Mouse (Mus musculus): ENCODE measurements at regions not wholly inside any gene's neighbourhood (a gene's known extent, or its start where the extent isn't known, plus 50 kb on each side); places are given as distances from the start of the nearest gene placed in this dataset.
"Not testable (repeated sequence)": the region's sequence is repeated elsewhere in the genome, so short reads cannot be mapped to it uniquely, and the experiment has no call there.

- Histone ChIP-seq H3K4me3 (ENCODE audit: insufficient read depth, low read length) (no peak overlapping the region), H3K27ac (ENCODE audit: insufficient read depth, low read length) (no peak overlapping the region), H3K4me1 (ENCODE audit: control insufficient read depth, insufficient read depth, low read length) (no peaks in the 10 kb centered on the region)
- TF ChIP-seq CTCF (IDR thresholded peaks at IDR 0.05; ENCODE audit: extremely low read depth, insufficient read depth, low read length) (no peak), POLR2A (IDR thresholded peaks at IDR 0.05; ENCODE audit: extremely low read depth, insufficient read depth, low read length) (no peak)
These were observed 63.5 kb upstream of the Fzd7 start for GRCm38 (mm10) chr1:59418748-59419147.

DNA sequence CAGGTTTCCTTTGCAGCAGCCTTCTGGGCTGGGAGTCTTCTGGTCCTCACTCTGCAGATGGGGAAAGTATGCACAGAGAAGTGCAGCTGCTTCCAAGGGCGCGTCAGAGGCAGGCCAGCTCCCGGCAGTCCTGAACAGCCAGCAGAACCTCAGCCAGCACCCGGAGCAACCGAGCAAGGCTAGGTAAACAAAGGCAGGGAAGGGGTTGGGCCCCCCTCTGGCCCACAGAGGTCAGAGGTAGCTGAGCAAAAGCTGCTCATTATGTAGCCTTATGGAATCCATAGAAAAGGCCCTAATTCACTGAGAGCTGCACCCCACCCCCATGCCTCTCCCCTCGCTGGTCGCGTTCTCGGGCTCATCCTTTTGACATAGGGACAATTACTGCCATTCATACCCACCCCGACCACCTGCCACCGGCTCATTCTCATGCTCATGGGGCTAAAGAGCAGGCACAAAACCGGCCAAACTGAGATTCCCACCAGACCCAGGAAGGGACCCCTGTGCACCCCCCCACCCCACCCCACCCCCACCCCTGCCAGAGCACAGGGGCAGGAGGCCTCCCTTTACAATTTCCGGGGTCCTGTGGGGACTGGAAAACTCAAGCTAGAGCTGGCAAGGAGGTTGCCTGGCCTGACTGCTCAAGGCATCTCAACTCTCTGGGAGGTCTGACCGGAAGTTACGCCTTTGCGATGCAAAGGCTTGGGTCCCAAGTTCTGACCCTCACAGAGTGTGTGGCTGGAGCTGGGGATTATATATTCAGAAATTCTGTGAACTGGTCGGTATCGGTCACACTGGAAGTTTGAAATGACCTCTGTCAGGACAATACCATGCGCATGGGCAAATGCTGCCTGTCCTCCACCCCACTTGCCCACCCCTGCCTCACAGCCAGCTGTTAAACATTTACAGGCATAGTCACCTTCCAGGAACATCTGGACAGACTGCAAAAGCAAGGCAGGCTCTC, 59.0 kb upstream of the Fzd7 start:
- TF ChIP-seq CTCF (IDR thresholded peaks at IDR 0.05; ENCODE audit: extremely low read depth, insufficient read depth, low read length) (no peak), POLR2A (IDR thresholded peaks at IDR 0.05; ENCODE audit: extremely low read depth, insufficient read depth, low read length) (no peak)
- Histone ChIP-seq H3K4me3 (ENCODE audit: insufficient read depth, low read length) (no peak overlapping the region), H3K4me1 (ENCODE audit: control insufficient read depth, insufficient read depth, low read length) (no peaks in the 10 kb centered on the region; the same call in 1 of the 2 replicates), H3K27ac (ENCODE audit: insufficient read depth, low read length) (no peak overlapping the region)

GRCm38 (mm10) chr1:59425771-59426170, 56.5 kb upstream of the Fzd7 start:
- not testable (repeated sequence) for H3K4me1 ChIP-seq (ENCODE audit: control insufficient read depth, insufficient read depth, low read length); H3K4me3 ChIP-seq (ENCODE audit: insufficient read depth, low read length); H3K27ac ChIP-seq (ENCODE audit: insufficient read depth, low read length)

GRCm38 (mm10) chr1:59426346-59427203, 55.6 kb upstream of the Fzd7 start:
- TF ChIP-seq POLR2A (IDR thresholded peaks at IDR 0.05; ENCODE audit: extremely low read depth, insufficient read depth, low read length) (no peak), CTCF (IDR thresholded peaks at IDR 0.05; ENCODE audit: extremely low read depth, insufficient read depth, low read length) (no peak)
- Histone ChIP-seq H3K4me3 (ENCODE audit: insufficient read depth, low read length) (no peak overlapping the region), H3K27ac (ENCODE audit: insufficient read depth, low read length) (no peak overlapping the region), H3K4me1 (ENCODE audit: control insufficient read depth, insufficient read depth, low read length) (no peaks in the 10 kb centered on the region; the same call in 1 of the 2 replicates)

DNA sequence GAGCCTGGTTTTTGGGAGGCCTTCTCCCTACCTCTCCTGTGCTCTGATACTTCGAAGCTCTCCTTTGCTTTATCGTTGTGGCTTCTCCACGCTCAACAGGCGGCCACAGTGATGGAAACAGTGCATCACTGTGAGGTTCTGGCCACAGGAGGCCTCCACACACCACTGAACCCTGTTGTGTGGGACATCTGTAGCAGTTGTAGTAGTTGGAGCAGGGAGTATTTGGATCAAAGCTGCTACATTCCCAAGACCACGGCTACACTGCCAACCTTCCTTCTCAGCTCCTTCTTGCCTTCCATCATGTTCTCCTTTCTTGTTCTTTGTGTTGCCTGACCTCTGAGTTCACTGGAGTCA, 55.0 kb upstream of the Fzd7 start:
- peak; percentile 34 for TF ChIP-seq CTCF (IDR thresholded peaks at IDR 0.05; ENCODE audit: extremely low read depth, insufficient read depth, low read length)
- TF ChIP-seq POLR2A (IDR thresholded peaks at IDR 0.05; ENCODE audit: extremely low read depth, insufficient read depth, low read length): no peak
- Histone ChIP-seq H3K4me3 (ENCODE audit: insufficient read depth, low read length) (no peak overlapping the region), H3K4me1 (ENCODE audit: control insufficient read depth, insufficient read depth, low read length) (no peaks in the 10 kb centered on the region; the same call in 1 of the 2 replicates), H3K27ac (ENCODE audit: insufficient read depth, low read length) (no peak overlapping the region)

GRCm38 (mm10) chr1:59429289-59429688, 52.9 kb upstream of the Fzd7 start:
- TF ChIP-seq POLR2A (IDR thresholded peaks at IDR 0.05; ENCODE audit: extremely low read depth, insufficient read depth, low read length): no peak
- no peak for TF ChIP-seq CTCF (IDR thresholded peaks at IDR 0.05; ENCODE audit: extremely low read depth, insufficient read depth, low read length)
- Histone ChIP-seq H3K4me3 (ENCODE audit: insufficient read depth, low read length) (no peak overlapping the region), H3K27ac (ENCODE audit: insufficient read depth, low read length) (no peak overlapping the region), H3K4me1 (ENCODE audit: control insufficient read depth, insufficient read depth, low read length) (no peaks in the 10 kb centered on the region; the same call in 1 of the 2 replicates)

DNA sequence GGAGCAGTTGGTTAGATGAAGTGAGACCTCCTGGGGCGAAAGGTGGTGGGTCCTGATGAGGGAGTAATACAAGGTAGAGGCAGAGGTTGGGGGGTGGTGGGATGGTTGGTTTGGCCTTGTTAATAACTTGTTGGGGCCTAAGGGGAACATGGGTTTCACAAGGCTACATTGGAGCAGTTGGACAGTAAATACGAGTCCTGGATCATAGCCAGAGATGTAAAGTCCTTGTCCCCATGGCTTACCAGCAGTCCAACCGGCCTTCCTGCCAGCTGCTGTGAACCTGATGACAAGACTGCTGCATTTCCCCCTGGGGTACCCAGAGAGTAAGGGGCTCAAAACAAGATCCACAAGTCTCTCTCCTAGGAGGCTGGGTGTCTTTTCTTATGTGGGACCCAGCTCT, 52.0 kb upstream of the Fzd7 start:
- Histone ChIP-seq H3K27ac (ENCODE audit: insufficient read depth, low read length) (no peak overlapping the region), H3K4me1 (ENCODE audit: control insufficient read depth, insufficient read depth, low read length) (no peaks in the 10 kb centered on the region; the same call in 1 of the 2 replicates), H3K4me3 (ENCODE audit: insufficient read depth, low read length) (no peak overlapping the region)
- no peak for TF ChIP-seq CTCF (IDR thresholded peaks at IDR 0.05; ENCODE audit: extremely low read depth, insufficient read depth, low read length)
- no peak for TF ChIP-seq POLR2A (IDR thresholded peaks at IDR 0.05; ENCODE audit: extremely low read depth, insufficient read depth, low read length)

GRCm38 (mm10) chr1:59430886-59431486, 51.2 kb upstream of the Fzd7 start:
- no peak overlapping the region for H3K27ac ChIP-seq (ENCODE audit: insufficient read depth, low read length)
- H3K4me1 ChIP-seq (ENCODE audit: control insufficient read depth, insufficient read depth, low read length): no peaks in the 10 kb centered on the region; the same call in 1 of the 2 replicates
- H3K4me3 ChIP-seq (ENCODE audit: insufficient read depth, low read length): no peak overlapping the region
- no peak for TF ChIP-seq CTCF (IDR thresholded peaks at IDR 0.05; ENCODE audit: extremely low read depth, insufficient read depth, low read length)
- TF ChIP-seq POLR2A (IDR thresholded peaks at IDR 0.05; ENCODE audit: extremely low read depth, insufficient read depth, low read length): no peak

Data from cortical plate, adult 2 months (tissue).